Mouse (Mus musculus): Measurements from ENCODE around the gene Fpgs. TPM values are rescaled to one million over a fixed set of nuclear protein-coding genes. Genes with fewer than 3 reads are reported as not detected.
A peak's percentile ranks its signal among the peaks of the same experiment; 100 is the strongest.

Fpgs gene
- polyA plus RNA-seq (2015; fragmentation: Nextera tagmentation; extraction: Ambion mirVana) = 33.7 and 40.3 TPM in 2 replicates

DNA sequence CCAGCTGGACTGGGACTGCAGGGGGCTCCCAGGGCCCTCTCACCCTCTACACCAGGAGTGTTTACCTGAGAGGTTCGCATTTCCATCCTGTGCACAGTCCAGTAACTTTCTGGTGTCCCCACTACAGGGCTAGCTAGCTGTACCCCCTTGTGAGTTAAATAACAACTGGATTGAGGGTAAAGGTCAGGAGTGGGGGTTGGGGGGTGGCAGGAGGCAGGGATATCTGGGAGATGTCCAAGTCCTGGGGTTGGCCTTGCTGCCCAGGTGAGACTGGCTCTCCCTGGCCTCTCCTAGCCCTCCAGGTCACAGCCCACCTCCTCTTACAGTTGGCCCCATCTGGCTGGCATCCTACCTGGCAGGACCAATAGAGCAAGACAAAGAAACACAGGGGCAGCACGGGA is at the start of gene Fpgs:
Gene Fpgs, minus strand, starts transcription at position 125 of the 401 bp plus-strand sequence.
- peak within 1 kb of the TSS; percentile 64 for H3K27ac ChIP-seq
- peak; percentile 70 for ATAC-seq (replicated peaks; ENCODE audit: low FRiP score)
- no peak within 1 kb of the TSS for H3K4me2 ChIP-seq
- 64% methylated on average over 2 of the region's 2 CpGs for WGBS
- peaks cover 12% of the 10 kb centered on the region; the same call in 1 of the 2 replicates for H3K4me1 ChIP-seq
- H3K4me3 ChIP-seq (replicated peaks) = no peak within 1 kb of the TSS
- H3K9ac ChIP-seq = no peak within 1 kb of the TSS
- no peaks in the 10 kb centered on the region for H3K9me3 ChIP-seq (replicated peaks)
- H3K36me3 ChIP-seq = peaks cover 69% of the 10 kb centered on the region
- H3K27me3 ChIP-seq = no peaks in the 10 kb centered on the region

DNA sequence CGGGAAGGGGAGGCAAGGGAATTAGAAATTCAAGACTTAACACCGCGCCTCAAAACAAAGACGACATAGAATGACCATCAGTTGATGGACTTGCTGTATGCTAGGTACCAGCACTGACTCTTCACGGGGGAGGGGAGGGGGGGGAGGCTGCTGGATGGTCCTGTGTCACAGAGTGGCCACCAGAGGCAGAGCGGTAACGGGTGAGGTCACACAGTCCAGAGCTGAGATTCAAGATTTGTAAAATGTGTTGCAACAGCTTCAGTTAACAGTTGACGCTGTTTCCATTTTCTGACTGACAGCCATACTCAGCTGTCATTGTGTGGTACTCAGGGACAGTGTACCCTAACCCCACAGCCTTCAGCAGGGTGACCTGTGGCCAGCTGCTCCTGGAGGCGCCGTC is 48.2 kb upstream of the Fpgs start:
- H3K4me3 ChIP-seq (replicated peaks) = peak overlapping the region; percentile 44
- WGBS = 72% methylated on average over 10 of the region's 10 CpGs
- no peak overlapping the region for H3K27ac ChIP-seq
- no peak overlapping the region for H3K9ac ChIP-seq
- peak overlapping the region; percentile 71 for H3K4me2 ChIP-seq
- peaks cover 54% of the 10 kb centered on the region for H3K36me3 ChIP-seq
- H3K4me1 ChIP-seq = peaks cover 24% of the 10 kb centered on the region
- H3K27me3 ChIP-seq = no peaks in the 10 kb centered on the region
- ATAC-seq (replicated peaks; ENCODE audit: low FRiP score) = no peak
- no peaks in the 10 kb centered on the region for H3K9me3 ChIP-seq (replicated peaks)

DNA sequence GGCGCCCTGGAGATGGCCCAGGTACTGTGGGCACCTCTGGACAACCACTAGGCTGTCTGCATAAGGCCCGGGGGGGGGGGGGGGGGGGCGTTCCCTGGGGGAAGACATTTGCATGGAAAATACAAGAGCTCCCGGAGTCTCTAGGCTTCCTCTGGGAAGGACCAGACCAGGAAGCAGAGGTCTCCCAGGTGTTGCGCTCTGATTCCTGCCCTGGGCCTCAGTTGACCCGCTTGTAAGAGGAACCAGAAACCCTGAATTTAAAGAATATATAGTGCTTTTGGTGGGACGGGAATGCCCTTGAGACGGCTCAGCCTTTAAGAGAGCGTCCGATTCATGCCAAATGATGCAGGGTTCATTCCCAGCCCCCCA is 47.7 kb upstream of the Fpgs start:
- no peak; the same call in 1 of the 2 replicates for ATAC-seq (replicated peaks; ENCODE audit: low FRiP score)
- WGBS = 42% methylated on average over 8 of the region's 10 CpGs
- H3K4me2 ChIP-seq = peak overlapping the region; percentile 71
- no peaks in the 10 kb centered on the region for H3K9me3 ChIP-seq (replicated peaks)
- peaks cover 59% of the 10 kb centered on the region for H3K36me3 ChIP-seq
- peaks cover 22% of the 10 kb centered on the region for H3K4me1 ChIP-seq
- H3K27me3 ChIP-seq = no peaks in the 10 kb centered on the region
- H3K9ac ChIP-seq = peak overlapping the region; percentile 26; the same call in 1 of the 2 replicates
- peak overlapping the region; percentile 44 for H3K4me3 ChIP-seq (replicated peaks)
- H3K27ac ChIP-seq = peak overlapping the region; percentile 78

DNA sequence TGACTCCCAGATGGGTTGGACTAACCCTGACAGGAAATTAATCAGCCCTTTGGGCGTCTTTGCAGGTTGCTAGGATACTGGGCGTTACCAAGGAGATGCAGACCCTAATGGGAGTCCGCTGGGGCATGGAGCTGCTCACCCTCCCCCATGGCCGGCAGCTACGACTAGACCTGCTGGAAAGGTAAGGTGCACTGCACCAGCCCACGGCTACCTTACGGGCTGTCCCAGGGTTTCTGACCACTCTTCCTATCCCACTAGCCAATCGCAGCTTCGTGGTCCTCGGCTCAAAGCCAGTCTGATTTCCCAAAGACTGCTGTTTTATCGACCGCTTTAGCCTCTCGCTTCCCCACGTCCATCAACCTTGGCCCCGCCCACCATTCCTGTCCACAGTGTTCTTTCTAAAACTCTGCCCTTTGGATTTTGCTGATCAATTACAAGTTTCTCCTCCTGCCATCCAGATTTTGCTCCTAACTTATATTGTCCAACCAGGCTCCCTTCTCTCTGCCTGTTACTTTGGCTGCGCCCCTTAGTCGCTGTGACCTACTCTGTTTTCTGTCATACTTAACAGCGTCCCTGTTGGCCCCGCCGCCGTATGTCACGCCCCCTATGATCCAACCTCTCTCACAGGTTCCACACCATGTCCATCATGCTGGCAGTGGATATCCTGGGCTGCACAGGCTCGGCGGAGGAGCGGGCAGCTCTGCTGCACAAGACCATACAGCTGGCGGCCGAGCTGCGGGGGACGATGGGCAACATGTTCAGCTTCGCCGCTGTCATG is 47.1 kb upstream of the Fpgs start:
- no peaks in the 10 kb centered on the region for H3K9me3 ChIP-seq (replicated peaks)
- peak overlapping the region; percentile 26; the same call in 1 of the 2 replicates for H3K9ac ChIP-seq
- peaks cover 21% of the 10 kb centered on the region for H3K4me1 ChIP-seq
- ATAC-seq (replicated peaks; ENCODE audit: low FRiP score) = peak; percentile 91
- H3K4me2 ChIP-seq = peak overlapping the region; percentile 71
- WGBS = 11% methylated on average over 31 of the region's 31 CpGs
- H3K36me3 ChIP-seq = peaks cover 65% of the 10 kb centered on the region
- H3K4me3 ChIP-seq (replicated peaks) = peak overlapping the region; percentile 44
- H3K27ac ChIP-seq = peak overlapping the region; percentile 78
- H3K27me3 ChIP-seq = no peaks in the 10 kb centered on the region

DNA sequence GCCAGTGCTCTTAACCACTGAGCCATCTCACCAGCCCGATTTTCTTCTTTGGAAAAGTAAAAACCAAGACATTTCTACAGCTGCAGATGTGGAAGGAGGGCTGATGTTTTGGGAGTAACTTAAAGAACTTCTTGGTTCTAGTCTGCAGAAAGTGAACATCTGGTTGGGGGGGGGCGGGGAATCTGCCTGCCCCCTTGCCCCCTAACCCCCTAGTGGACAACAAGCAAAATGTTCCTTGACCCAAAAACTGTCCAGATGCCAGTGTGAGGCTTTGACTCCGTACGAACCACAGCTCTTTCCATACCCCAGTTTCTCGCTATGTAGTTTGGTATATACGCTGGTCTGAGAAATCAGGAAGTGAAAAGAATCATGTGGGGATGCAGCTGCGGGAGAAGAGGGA is 46.3 kb upstream of the Fpgs start:
- Histone ChIP-seq H3K9me3 (replicated peaks) (no peaks in the 10 kb centered on the region), H3K4me3 (replicated peaks) (no peak overlapping the region), H3K27ac (no peak overlapping the region), H3K36me3 (peaks cover 73% of the 10 kb centered on the region), H3K4me1 (peaks cover 21% of the 10 kb centered on the region), H3K4me2 (no peak overlapping the region), H3K9ac (no peak overlapping the region), H3K27me3 (no peaks in the 10 kb centered on the region)
- WGBS = 76% methylated on average over 7 of the region's 7 CpGs
- no peak for ATAC-seq (replicated peaks; ENCODE audit: low FRiP score)

DNA sequence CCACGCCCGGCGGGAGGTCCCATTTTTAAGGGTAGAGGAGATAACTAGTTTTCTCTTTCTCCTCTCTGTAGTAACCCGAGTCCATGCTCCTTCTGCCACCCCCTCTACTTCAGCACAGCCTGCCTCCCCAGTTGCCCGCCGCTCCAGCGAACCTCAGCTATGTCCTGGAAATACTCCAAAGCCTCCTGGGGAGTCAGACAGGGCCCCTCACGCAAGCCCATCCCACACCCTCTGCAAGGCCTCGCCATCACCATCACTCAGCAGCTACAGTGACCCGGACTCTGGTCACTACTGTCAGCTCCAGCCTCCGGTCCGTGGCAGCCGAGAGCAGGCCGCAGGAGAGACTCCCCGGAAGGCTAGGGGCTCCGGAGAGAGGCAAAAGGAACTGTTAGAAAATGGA is 45.1 kb upstream of the Fpgs start:
- Histone ChIP-seq H3K27me3 (no peaks in the 10 kb centered on the region), H3K4me3 (replicated peaks) (no peak overlapping the region), H3K4me1 (peaks cover 21% of the 10 kb centered on the region), H3K27ac (no peak overlapping the region), H3K9me3 (replicated peaks) (no peaks in the 10 kb centered on the region), H3K9ac (no peak overlapping the region), H3K36me3 (peaks cover 70% of the 10 kb centered on the region), H3K4me2 (no peak overlapping the region)
- WGBS = 79% methylated on average over 16 of the region's 16 CpGs
- no peak for ATAC-seq (replicated peaks; ENCODE audit: low FRiP score)

DNA sequence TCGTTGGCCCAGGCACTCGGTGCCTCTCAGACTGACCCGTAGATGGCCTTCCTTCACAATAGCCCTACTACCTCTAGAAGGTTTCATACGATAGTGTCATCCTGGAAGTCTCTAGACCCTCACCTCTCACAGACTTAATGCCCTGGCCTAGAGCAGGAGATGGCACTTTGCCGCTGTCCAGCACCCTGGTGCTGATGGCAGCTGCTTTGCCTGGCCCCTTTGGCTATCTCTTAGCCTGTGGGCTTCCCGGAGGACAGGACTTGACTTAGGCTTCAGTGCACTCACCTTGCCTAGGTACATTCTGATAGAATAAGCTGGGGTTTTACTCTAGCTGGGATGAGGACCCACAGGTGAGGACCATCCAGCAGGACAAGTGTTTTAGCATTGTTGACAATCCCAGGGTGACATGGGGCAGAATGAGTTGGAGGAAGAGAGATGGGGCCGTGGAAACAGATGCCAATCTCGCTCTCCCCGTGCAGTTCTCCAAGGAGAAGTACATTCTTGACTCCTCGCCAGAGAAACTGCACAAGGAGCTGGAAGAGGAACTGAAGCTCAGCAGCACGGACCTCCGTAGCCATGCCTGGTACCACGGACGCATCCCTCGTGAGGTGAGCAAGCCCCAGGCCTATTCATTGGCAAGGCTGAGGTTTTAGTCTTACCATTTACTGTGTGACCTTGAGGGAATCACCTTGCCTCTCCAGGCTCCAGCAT is 40.5 kb upstream of the Fpgs start:
- no peak overlapping the region for H3K27ac ChIP-seq
- no peak overlapping the region for H3K4me3 ChIP-seq (replicated peaks)
- no peaks in the 10 kb centered on the region for H3K9me3 ChIP-seq (replicated peaks)
- no peak overlapping the region for H3K9ac ChIP-seq
- 74% methylated on average over 15 of the region's 15 CpGs for WGBS
- peaks cover 37% of the 10 kb centered on the region for H3K27me3 ChIP-seq
- H3K4me1 ChIP-seq = peaks cover 17% of the 10 kb centered on the region
- no peak overlapping the region for H3K4me2 ChIP-seq
- ATAC-seq (replicated peaks; ENCODE audit: low FRiP score) = no peak
- peaks cover 44% of the 10 kb centered on the region for H3K36me3 ChIP-seq

DNA sequence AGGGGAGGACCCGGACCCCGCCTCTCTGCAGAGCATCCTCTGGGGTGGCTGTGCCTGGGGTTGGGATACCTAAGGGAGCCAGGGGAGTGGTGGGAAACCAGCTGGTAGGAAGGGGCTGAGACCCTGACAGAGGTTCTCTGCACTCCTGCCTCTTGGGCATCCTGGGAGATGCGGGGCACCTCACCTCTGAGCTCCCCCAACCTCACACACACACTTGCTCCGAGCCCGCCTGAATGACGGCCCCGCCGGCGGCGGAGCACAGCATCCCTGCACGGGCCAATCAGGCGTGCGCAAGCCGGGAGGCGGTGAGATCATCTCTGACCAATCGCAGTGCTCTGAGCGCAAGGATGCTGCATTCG is 38.2 kb upstream of the Fpgs start:
- no peak overlapping the region for H3K9ac ChIP-seq
- H3K4me1 ChIP-seq = peaks cover 17% of the 10 kb centered on the region
- H3K27me3 ChIP-seq = peaks cover 37% of the 10 kb centered on the region
- WGBS = 12% methylated on average over 18 of the region's 18 CpGs
- peaks cover 25% of the 10 kb centered on the region for H3K36me3 ChIP-seq
- H3K4me3 ChIP-seq (replicated peaks) = peak overlapping the region; percentile 51
- H3K9me3 ChIP-seq (replicated peaks) = no peaks in the 10 kb centered on the region
- ATAC-seq (replicated peaks; ENCODE audit: low FRiP score) = peak; percentile 46; the same call in 1 of the 2 replicates
- H3K27ac ChIP-seq = no peak overlapping the region; the same call in 1 of the 2 replicates
- H3K4me2 ChIP-seq = peak overlapping the region; percentile 92

DNA sequence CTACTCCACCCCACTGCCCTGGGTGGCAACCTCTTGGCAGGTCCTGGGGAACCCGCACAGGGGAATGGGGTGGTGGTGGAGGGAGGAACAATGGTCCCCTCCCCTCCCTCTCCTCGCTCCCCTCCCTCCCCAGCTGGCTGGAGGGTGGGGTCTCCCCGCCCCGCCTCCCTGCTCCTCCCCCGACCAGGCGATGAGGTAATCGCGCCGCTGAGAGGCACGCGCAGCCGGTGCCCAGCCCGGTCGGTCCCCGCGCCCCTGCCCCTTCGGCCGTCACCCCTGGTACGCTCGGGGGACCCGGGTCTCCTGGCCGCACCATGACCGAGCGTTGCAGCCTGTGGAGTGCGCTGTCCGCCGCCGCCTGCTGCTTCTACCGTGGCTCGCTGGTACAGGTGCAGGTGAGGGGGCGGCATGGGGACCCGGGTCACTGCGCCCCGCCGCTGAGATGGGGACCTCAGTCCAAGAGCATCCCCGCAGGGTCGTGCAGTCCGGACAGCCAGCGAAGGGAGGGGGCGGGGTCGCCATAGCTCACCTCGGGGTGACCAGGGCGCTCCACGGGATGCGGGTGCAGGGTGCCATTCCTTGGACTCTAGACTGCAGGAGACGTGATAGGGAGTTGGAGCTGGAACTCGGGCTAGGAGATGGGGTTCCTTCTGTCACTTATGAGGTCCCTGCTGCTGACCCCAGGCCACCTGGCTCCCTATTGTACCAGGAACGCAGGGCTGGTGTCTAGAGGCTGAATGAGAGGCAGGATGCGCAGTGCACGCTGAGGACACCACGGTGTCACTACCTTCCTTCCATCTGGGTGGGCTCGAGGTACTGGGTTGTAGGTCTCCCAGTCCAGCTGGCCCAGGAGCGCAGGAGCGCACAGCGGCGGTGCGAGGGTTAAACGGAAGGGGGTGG is 37.6 kb upstream of the Fpgs start:
- Histone ChIP-seq H3K4me1 (peaks cover 17% of the 10 kb centered on the region), H3K9me3 (replicated peaks) (no peaks in the 10 kb centered on the region), H3K4me2 (peak overlapping the region; percentile 92), H3K9ac (peak overlapping the region; percentile 30; the same call in 1 of the 2 replicates), H3K27me3 (peaks cover 37% of the 10 kb centered on the region), H3K36me3 (peaks cover 19% of the 10 kb centered on the region), H3K4me3 (replicated peaks) (peak overlapping the region; percentile 51), H3K27ac (no peak overlapping the region; the same call in 1 of the 2 replicates)
- WGBS = 4% methylated on average over 56 of the region's 58 CpGs
- peak; percentile 40; the same call in 1 of the 2 replicates for ATAC-seq (replicated peaks; ENCODE audit: low FRiP score)

DNA sequence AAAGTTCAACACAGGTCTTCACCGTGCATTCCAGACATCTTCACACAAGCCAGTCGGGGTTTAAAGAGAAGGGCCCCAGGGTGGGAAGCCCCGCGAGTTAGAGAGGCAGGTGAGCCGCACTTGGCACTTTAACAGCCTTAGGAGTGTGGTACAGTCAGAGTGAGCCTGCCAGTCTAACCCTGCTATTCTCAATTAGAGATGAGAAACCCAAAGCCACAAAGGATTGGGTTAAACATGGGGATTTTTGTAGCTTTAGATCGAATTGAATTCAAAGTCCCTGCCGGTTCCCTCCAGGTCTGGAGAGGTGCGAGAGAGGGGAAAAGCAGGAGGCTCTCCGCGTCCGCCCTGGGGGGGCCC is 36.9 kb upstream of the Fpgs start, which contains the start of gene 6330409D20Rik:
Gene 6330409D20Rik, minus strand, starts transcription at position 101 of the 357 bp plus-strand sequence.
- no peak for ATAC-seq (replicated peaks; ENCODE audit: low FRiP score)
- H3K36me3 ChIP-seq = peaks cover 12% of the 10 kb centered on the region
- H3K9me3 ChIP-seq (replicated peaks) = no peaks in the 10 kb centered on the region
- H3K27ac ChIP-seq = no peak within 1 kb of the TSS
- peaks cover 37% of the 10 kb centered on the region for H3K27me3 ChIP-seq
- peak within 1 kb of the TSS; percentile 30; the same call in 1 of the 2 replicates for H3K9ac ChIP-seq
- 7% methylated on average over 11 of the region's 11 CpGs for WGBS
- H3K4me1 ChIP-seq = peaks cover 21% of the 10 kb centered on the region
- peak within 1 kb of the TSS; percentile 51 for H3K4me3 ChIP-seq (replicated peaks)
- peak within 1 kb of the TSS; percentile 92 for H3K4me2 ChIP-seq

DNA sequence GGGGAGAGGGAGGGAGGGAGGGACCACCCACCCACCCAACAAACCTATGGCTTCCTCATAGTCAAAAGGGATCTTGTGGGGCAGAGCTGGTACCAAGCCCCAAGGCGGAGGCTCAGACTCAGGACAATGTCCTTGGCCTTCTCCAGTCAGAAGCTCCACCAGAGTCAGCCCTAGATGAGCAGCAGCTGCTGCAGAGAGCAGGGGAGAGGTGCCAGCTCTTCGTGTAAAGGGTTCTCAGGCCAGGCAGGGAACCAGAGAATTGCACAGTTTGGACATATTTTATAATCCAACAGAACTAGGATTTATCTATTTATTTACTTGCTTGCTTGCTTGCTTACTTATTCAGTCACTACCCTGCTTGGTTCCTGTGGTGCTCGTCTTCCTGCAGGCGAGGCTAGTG is 35.4 kb upstream of the Fpgs start:
- Histone ChIP-seq H3K27me3 (peaks cover 37% of the 10 kb centered on the region), H3K9me3 (replicated peaks) (no peaks in the 10 kb centered on the region), H3K4me1 (peaks cover 37% of the 10 kb centered on the region), H3K4me2 (no peak overlapping the region), H3K27ac (no peak overlapping the region), H3K9ac (no peak overlapping the region), H3K4me3 (replicated peaks) (no peak overlapping the region), H3K36me3 (no peaks in the 10 kb centered on the region)
- 73% methylated on average over 4 of the region's 4 CpGs for WGBS
- no peak for ATAC-seq (replicated peaks; ENCODE audit: low FRiP score)
